Mouse (Mus musculus) heart, embryonic 14.5 days (tissue): ENCODE measurements around the gene Slc24a5. TPM values are rescaled to one million over a fixed set of nuclear protein-coding genes. Genes with fewer than 3 reads are reported as not detected.
"Not testable (repeated sequence)": the region's sequence is repeated elsewhere in the genome, so short reads cannot be mapped to it uniquely, and the experiment has no call there.

Source experiments
- ATAC-seq: fragments of 200-750 bp; cut with Nextera tagmentation; 2 replicates; pipeline ENCODE4 v1.8.0; 2017; ENCODE audit warnings: low read depth, moderate TSS enrichment; ENCODE audit not compliant: insufficient number of reproducible peaks, insufficient read depth, low FRiP score
- H3K27ac ChIP-seq, 2 experiments: fragments of 200-500 bp in 1 of 2; fragments of 300-500 bp in 1 of 2; sonication (generic) in 1 of 2; replicated peaks in 1 of 2; 2 replicates each; pipeline ENCODE4 v1.5.1; 2012 to 2014; ENCODE audit warnings: low read depth in 2 of 2, low read length in 2 of 2, control low read depth in 1 of 2, mild to moderate bottlenecking in 1 of 2, mixed read lengths in 1 of 2; ENCODE audit not compliant: control insufficient read depth in 1 of 2, insufficient read depth in 1 of 2
- H3K27me3 ChIP-seq: fragments of 300-500 bp; sonication (generic); 2 replicates; pipeline ENCODE4 v1.6.1; 2014; ENCODE audit warnings: mild to moderate bottlenecking, low read length, control low read depth; ENCODE audit not compliant: control insufficient read depth, insufficient read depth
- H3K36me3 ChIP-seq: fragments of 300-500 bp; sonication (generic); 2 replicates; pipeline ENCODE4 v1.6.1; 2014; ENCODE audit warnings: mild to moderate bottlenecking, control low read depth, low read length, mixed read lengths; ENCODE audit not compliant: control insufficient read depth, insufficient read depth
- H3K4me1 ChIP-seq, 2 experiments: fragments of 200-500 bp in 1 of 2; fragments of 300-500 bp in 1 of 2; sonication (generic) in 1 of 2; 2 replicates each; pipeline ENCODE4 v1.6.1; 2012 to 2014; ENCODE audit warnings: low read length in 2 of 2, control low read depth in 1 of 2, mixed read lengths in 1 of 2; ENCODE audit not compliant: control insufficient read depth in 2 of 2, insufficient read depth in 2 of 2
- H3K4me2 ChIP-seq: fragments of 300-500 bp; sonication (generic); 2 replicates; pipeline ENCODE4 v1.6.1; 2014; ENCODE audit warnings: mild to moderate bottlenecking, low read length
- H3K4me3 ChIP-seq, 2 experiments: fragments of 200-500 bp in 1 of 2; fragments of 300-500 bp in 1 of 2; sonication (generic) in 1 of 2; 2 replicates each; pipeline ENCODE4 v1.5.1; 2012 to 2014; ENCODE audit warnings: low read length in 2 of 2, mild to moderate bottlenecking in 2 of 2, control low read depth in 1 of 2, low read depth in 1 of 2, moderate library complexity in 1 of 2; ENCODE audit not compliant: control insufficient read depth in 1 of 2, insufficient read depth in 1 of 2
- H3K9ac ChIP-seq: fragments of 300-500 bp; sonication (generic); 2 replicates; pipeline ENCODE4 v1.6.1; 2014; ENCODE audit warnings: mild to moderate bottlenecking, low read length
- H3K9me3 ChIP-seq: fragments of 300-500 bp; sonication (generic); 2 replicates; pipeline ENCODE4 v1.6.1; 2016; ENCODE audit warnings: low read length, control low read depth; ENCODE audit not compliant: control insufficient read depth
- WGBS: fragments of 180-500 bp; shearing (Covaris S2); extraction: QIAGEN DNeasy Blood & Tissue Kit; methylation state at CpG from one replicate; pipeline ENCODE4 v1.1.7; 2014; 5-methylcytosine and 5-hydroxymethylcytosine counted together
- polyA plus RNA-seq: library from polyadenylated mRNA; unstranded; fragments of >200 nt; fragmentation: Nextera tagmentation; extraction: Ambion mirVana; gene quantifications from 2 replicates; pipeline ENCODE4 v1.2.1, GENCODE M21; 2014

The Slc24a5 gene
- polyA plus RNA-seq, 1 experiment from 2014 or later: 3.3 TPM

DNA sequence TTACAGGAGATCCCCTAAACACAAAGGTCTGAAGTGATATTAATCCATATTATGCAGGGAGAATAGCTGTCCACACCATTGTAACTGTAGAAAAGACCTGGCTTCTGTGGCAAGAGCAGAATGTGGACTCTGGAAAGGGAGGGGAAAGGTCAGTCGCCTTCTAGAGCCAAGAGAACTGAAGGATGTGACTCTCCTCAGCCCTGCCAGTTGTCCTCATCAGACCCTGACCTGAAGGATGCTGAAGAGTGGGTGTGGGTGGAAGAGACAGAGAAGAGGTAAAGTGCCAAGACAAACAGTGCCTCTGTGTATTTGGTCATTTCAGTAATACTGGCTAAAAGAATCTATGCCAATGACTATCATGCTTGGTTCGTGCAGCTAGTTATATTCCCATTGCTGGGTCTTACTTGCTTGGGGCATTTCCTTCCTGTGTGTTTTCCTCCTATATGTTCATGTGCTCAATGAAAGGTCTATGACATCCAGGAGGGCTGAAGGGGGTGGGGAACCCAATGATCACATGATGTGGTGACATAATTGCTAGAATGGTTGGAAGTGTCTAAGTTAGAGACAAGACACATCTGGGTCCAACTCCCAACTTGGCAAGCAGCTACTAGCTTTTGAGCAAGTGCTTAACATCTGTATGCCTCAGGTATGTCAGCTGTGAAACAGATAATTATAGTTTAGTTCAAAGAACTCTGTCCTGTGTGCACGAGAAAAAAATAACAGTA, 5.3 kb downstream of the Slc24a5 start:
- no peaks in the 10 kb centered on the region for H3K36me3 ChIP-seq

DNA sequence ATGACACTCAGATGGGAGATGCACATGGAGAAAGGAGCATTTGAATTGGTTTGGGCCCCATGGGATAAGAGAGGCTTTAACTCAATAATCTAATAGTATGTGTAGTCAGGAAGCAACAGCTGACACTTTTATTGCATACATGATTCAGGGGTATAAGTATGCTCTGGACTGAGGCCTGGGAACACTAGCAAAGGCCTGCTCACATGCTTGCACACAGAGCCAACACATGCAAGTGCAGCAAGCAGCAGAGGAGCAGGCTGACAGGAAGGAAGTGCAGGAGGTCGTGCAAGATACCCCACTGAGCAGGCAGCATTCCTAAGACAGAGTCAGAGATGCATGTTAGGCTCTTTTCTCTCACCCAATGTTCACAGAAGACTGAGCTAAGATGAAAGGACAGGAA, 16.0 kb downstream of the Slc24a5 start:
- WGBS: 41% methylated on average over 1 of the region's 1 CpGs
- Histone ChIP-seq H3K9me3 (no peaks in the 10 kb centered on the region), H3K27me3 (no peaks in the 10 kb centered on the region), H3K36me3 (peaks cover 57% of the 10 kb centered on the region), H3K4me3 (no peak overlapping the region), H3K9ac (no peak overlapping the region), H3K4me1 (no peaks in the 10 kb centered on the region), H3K4me2 (no peak overlapping the region), H3K27ac (no peak overlapping the region)
- ATAC-seq: no peak

More for the DNA sequence above, 5.3 kb downstream of the Slc24a5 start:
- Histone ChIP-seq H3K27me3 (no peaks in the 10 kb centered on the region), H3K27ac (0 out of 4 replicates have a peak overlapping the region, but pooled peaks of 1 of the 2 experiments have one; percentile 2), H3K9me3 (no peaks in the 10 kb centered on the region), H3K4me1 (peaks cover under 1 to 9% of the 10 kb centered on the region in 2 experiments; a peak in 2 of 4 replicates), H3K4me3 (no peak overlapping the region), H3K9ac (no peak overlapping the region), H3K4me2 (no peak overlapping the region)
- no peak for ATAC-seq
- WGBS: 63% methylated on average over 3 of the region's 3 CpGs

DNA sequence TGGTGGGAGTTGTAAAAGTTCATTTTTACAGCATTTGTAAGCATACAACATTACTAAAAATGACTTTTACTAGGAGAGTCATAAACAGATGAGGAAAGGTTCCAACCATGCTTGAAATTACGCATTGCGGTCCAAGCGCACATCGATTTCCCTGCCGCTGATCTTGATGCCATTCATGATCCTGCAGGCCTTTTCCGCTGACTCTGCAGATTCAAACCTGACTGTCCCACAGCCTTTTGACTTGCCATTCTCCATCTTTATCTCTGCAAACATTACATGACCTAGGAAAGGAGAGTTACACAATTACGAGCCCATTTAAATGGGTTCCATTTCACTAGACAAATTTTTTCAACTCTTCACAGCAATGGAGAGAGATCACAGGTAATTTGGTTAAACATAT, 20.8 kb downstream of the Slc24a5 start:
- no peak overlapping the region for H3K27ac ChIP-seq
- no peak overlapping the region for H3K9ac ChIP-seq
- no peaks in the 10 kb centered on the region for H3K27me3 ChIP-seq
- ATAC-seq: no peak
- H3K4me1 ChIP-seq: no peaks in the 10 kb centered on the region
- no peak overlapping the region for H3K4me2 ChIP-seq
- no peaks in the 10 kb centered on the region for H3K9me3 ChIP-seq
- no peak overlapping the region for H3K4me3 ChIP-seq
- WGBS: 93% methylated on average over 7 of the region's 7 CpGs
- H3K36me3 ChIP-seq: peaks cover 68% of the 10 kb centered on the region

DNA sequence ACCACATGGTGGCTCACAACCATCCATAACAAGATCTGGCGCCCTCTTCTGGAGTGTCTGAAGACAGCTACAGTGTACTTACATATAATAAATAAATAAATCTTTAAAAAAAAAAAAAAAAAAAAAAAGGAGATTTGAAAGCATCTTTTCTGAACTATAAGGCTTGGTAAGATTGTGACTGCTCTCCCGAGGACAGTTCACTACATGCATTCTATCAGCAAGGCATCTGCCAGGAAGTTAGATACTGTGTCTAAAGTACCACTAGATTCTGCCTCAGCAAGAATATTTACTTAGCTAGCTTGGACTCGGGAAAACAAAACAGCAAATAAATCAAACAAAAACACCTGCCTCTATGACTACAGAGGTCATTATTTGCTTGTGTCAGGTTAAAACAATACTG, 24.2 kb downstream of the Slc24a5 start:
- ATAC-seq, H3K4me1 ChIP-seq, H3K4me3 ChIP-seq, H3K9ac ChIP-seq, H3K9me3 ChIP-seq, H3K27ac ChIP-seq, H3K27me3 ChIP-seq, H3K4me2 ChIP-seq: not testable (repeated sequence)
- H3K36me3 ChIP-seq: peaks cover 71% of the 10 kb centered on the region
- 89% methylated on average over 2 of the region's 3 CpGs for WGBS

DNA sequence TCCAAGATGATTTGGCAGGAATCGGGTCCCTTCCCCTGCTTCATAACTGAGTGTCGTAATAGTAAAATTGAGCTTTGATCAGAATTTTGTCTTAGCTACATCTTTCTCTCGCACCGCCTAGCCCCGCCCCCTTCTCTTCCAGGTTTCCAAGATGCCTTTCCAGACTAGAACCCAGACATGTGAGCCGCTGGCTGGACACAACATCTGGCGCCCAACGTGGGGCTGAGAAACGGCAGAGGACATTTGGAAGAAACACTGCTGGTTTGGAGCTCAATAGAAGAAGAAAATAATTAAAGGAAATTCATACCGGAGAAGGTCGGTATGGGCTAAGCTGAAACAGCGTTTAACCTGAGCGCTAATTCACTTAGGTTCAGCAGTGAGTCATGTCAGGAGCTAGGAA, 36.6 kb downstream of the Slc24a5 start:
- H3K4me1 ChIP-seq, H3K4me3 ChIP-seq, H3K27me3 ChIP-seq, ATAC-seq, H3K9ac ChIP-seq, H3K4me2 ChIP-seq, H3K9me3 ChIP-seq, H3K27ac ChIP-seq: not testable (repeated sequence)
- WGBS: 94% methylated on average over 13 of the region's 13 CpGs
- peaks cover 69% of the 10 kb centered on the region for H3K36me3 ChIP-seq

DNA sequence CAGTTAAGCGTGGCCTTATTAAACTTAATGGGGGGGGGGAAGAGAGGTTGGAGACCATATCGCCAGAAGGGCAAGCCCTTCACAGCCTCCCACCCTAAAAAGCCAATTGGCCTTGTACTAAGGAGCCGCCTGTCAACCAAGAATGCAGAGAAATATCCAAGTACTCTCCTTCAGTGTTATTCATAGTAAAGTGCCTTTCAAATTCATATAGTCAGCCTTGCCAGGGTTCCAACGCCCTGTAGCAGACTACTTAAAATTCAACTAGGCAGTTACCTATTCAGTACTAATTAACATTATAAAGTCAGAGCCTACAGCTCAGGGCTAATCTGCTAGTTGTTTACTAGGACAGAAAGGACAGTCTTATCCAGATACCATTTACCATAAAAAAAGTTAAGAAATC, 38.6 kb downstream of the Slc24a5 start:
- not testable (repeated sequence) for H3K4me2 ChIP-seq, ATAC-seq, H3K9me3 ChIP-seq, H3K9ac ChIP-seq, H3K4me3 ChIP-seq, H3K4me1 ChIP-seq, H3K27me3 ChIP-seq, H3K27ac ChIP-seq
- peaks cover 65% of the 10 kb centered on the region for H3K36me3 ChIP-seq
- 96% methylated on average over 4 of the region's 4 CpGs for WGBS

DNA sequence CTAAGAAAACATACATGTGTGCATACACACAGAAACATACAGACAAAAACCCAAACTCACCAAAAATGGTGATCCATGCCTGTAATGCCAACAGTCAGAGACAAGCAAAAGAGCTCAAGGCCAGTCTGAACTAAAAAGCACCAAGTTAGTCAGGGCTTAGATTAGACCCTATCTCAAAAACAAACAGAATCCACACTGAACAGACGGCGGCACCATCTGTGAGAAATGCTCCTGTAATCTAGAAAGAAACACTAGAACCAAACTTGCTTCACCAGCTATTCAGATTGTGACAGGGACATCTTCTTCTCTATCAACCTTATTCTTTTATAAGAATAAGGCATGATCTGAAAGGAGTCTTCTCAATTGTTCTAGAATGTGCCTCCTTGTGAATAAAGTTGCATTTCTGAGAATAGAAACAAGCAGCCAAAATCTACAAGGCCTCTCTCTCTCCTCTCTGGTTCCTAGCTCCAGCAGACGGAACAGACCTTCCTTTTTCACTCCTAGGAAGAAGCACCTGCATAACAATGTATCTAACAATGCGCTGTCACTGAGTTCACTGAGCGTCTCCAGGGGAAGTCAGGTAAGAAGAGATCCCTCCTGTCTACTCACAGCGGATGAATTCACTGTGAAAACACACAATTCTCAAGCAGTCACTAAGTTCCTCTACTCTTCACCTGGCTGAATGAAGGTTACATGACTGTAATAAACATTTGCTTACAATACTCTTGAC, 51.6 kb downstream of the Slc24a5 start:
- WGBS: 55% methylated on average over 6 of the region's 6 CpGs
- no peak overlapping the region for H3K4me2 ChIP-seq
- no peak overlapping the region for H3K9ac ChIP-seq
- peaks cover 3 to 29% of the 10 kb centered on the region in 2 experiments for H3K4me1 ChIP-seq
- H3K27me3 ChIP-seq: no peaks in the 10 kb centered on the region
- H3K27ac ChIP-seq: 0 out of 4 replicates have a peak overlapping the region, but pooled peaks of 1 of the 2 experiments have one; percentile 23
- no peak for ATAC-seq
- no peaks in the 10 kb centered on the region for H3K9me3 ChIP-seq
- H3K4me3 ChIP-seq: no peak overlapping the region
- H3K36me3 ChIP-seq: peaks cover 18% of the 10 kb centered on the region
